Mouse (Mus musculus): ENCODE measurements at regions not wholly inside any gene's neighbourhood (a gene's known extent, or its start where the extent isn't known, plus 50 kb on each side); places are given as distances from the start of the nearest gene placed in this dataset.

- H3K9ac ChIP-seq (ENCODE audit: insufficient read depth, low read depth, low read length, poor library complexity, severe bottlenecking): no peak overlapping the region
- no peaks in the 10 kb centered on the region for H3K9me3 ChIP-seq (ENCODE audit: control insufficient read depth, insufficient read depth, low read depth, low read length)
- no peak for DNase-seq (ENCODE audit: low read depth, low spot score)
- no peak overlapping the region for H3K27ac ChIP-seq (ENCODE audit: insufficient read depth, low read depth, low read length, poor library complexity, severe bottlenecking)
- TF ChIP-seq MAFK (IDR thresholded peaks at IDR 0.05; ENCODE audit: insufficient read depth, low read depth, low read length): no peak
- H3K4me3 ChIP-seq (ENCODE audit: insufficient read depth in 1 of 2, low read depth in 1 of 2, low read length in 2 of 2, poor library complexity in 1 of 2, severe bottlenecking in 1 of 2): no peak overlapping the region
- no peaks in the 10 kb centered on the region for H3K4me1 ChIP-seq (ENCODE audit: control insufficient read depth in 2 of 2, insufficient read depth in 2 of 2, low read length in 2 of 2, poor library complexity in 1 of 2)
- in situ Hi-C loops (cut with MboI; ENCODE audit: low sequenced_read_pairs in 2 of 2, unreplicated experiment in 2 of 2): no loop called here
- H3K36me3 ChIP-seq (ENCODE audit: control insufficient read depth, insufficient read depth, low read length, poor library complexity, severe bottlenecking): no peaks in the 10 kb centered on the region
These were observed 105.2 kb upstream of the Pdzrn3 start for GRCm38 (mm10) chr6:101482635-101483465.

DNA sequence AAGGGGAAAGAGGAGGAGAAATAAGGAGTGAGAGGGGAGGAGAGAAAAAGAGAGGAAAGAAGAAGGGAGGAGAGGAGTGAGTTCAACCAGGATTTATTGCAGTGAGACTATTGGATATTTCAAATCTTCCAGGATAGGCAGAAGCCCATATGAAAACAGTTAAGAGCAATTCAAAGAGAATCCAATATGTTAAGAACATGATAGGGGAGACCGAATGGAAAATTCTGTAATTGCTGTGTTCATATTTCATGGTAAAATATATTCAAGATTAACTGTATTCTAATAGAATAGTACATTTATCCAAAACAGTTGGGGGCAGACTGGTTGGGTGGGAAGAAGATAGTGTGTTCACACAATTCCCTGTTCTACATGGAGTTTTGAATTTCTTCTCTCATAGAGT, 96.3 kb upstream of the Pdzrn3 start:
- no peak overlapping the region for H3K27ac ChIP-seq (ENCODE audit: insufficient read depth, low read depth, low read length, poor library complexity, severe bottlenecking)
- no peak overlapping the region for H3K4me3 ChIP-seq (ENCODE audit: insufficient read depth in 1 of 2, low read depth in 1 of 2, low read length in 2 of 2, poor library complexity in 1 of 2, severe bottlenecking in 1 of 2)
- H3K9ac ChIP-seq (ENCODE audit: insufficient read depth, low read depth, low read length, poor library complexity, severe bottlenecking): no peak overlapping the region
- in situ Hi-C loops (cut with MboI; ENCODE audit: low sequenced_read_pairs in 2 of 2, unreplicated experiment in 2 of 2): no loop called here
- H3K36me3 ChIP-seq (ENCODE audit: control insufficient read depth, insufficient read depth, low read length, poor library complexity, severe bottlenecking): no peaks in the 10 kb centered on the region
- no peaks in the 10 kb centered on the region for H3K9me3 ChIP-seq (ENCODE audit: control insufficient read depth, insufficient read depth, low read depth, low read length)
- H3K4me1 ChIP-seq (ENCODE audit: control insufficient read depth in 2 of 2, insufficient read depth in 2 of 2, low read length in 2 of 2, poor library complexity in 1 of 2): no peaks in the 10 kb centered on the region
- no peak for DNase-seq (ENCODE audit: low read depth, low spot score)
- TF ChIP-seq HCFC1 (IDR thresholded peaks at IDR 0.05; ENCODE audit: borderline replicate concordance, insufficient read depth, low read length): no peak
- TF ChIP-seq MAFK (IDR thresholded peaks at IDR 0.05; ENCODE audit: insufficient read depth, low read depth, low read length): no peak
- no peak for TF ChIP-seq ZNF384 (IDR thresholded peaks at IDR 0.05; ENCODE audit: low read depth, low read length)
- TF ChIP-seq CHD2 (IDR thresholded peaks at IDR 0.05; ENCODE audit: low read depth, low read length): no peak
- TF ChIP-seq ZC3H11A (IDR thresholded peaks at IDR 0.05; ENCODE audit: borderline replicate concordance, low read depth, low read length): no peak

DNA sequence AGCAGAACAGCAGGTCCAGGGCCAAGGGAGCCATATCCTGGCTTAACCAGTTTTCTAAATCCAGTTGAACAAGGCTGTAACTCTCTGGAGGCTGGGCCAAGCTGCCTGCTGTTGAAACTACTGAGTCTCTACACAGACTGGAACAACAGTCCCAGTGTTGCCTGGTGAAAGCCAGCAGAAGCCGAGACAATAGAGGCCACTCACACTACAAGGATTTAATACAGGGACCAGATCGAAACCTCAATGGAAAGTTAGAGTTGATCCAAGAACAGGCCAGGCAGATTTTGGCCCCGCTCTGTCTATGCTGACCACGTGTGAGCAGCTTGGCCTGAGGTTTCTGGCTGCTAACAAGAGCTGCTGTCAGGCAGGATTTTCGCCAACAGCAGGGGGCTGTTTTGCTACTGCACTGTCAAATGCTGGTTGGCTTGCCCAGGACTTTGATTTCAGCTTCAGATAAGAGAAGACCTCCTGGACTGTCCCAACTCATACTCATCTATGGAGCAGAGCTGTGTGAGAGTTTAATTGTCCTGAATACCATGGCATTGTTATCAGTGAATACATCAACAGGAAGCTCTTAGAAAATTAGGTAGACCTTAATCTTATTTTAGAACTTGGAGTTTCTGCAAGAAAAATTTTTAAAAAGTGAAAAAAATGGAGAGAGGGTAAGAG, 95.7 kb upstream of the Pdzrn3 start:
- Histone ChIP-seq H3K27ac (ENCODE audit: insufficient read depth, low read depth, low read length, poor library complexity, severe bottlenecking) (no peak overlapping the region), H3K36me3 (ENCODE audit: control insufficient read depth, insufficient read depth, low read length, poor library complexity, severe bottlenecking) (no peaks in the 10 kb centered on the region), H3K4me3 (ENCODE audit: insufficient read depth in 1 of 2, low read depth in 1 of 2, low read length in 2 of 2, poor library complexity in 1 of 2, severe bottlenecking in 1 of 2) (no peak overlapping the region), H3K9ac (ENCODE audit: insufficient read depth, low read depth, low read length, poor library complexity, severe bottlenecking) (no peak overlapping the region), H3K9me3 (ENCODE audit: control insufficient read depth, insufficient read depth, low read depth, low read length) (no peaks in the 10 kb centered on the region), H3K4me1 (ENCODE audit: control insufficient read depth in 2 of 2, insufficient read depth in 2 of 2, low read length in 2 of 2, poor library complexity in 1 of 2) (no peaks in the 10 kb centered on the region)
- no peak for TF ChIP-seq ZC3H11A (IDR thresholded peaks at IDR 0.05; ENCODE audit: borderline replicate concordance, low read depth, low read length)
- TF ChIP-seq HCFC1 (IDR thresholded peaks at IDR 0.05; ENCODE audit: borderline replicate concordance, insufficient read depth, low read length): no peak
- no peak for TF ChIP-seq CHD2 (IDR thresholded peaks at IDR 0.05; ENCODE audit: low read depth, low read length)
- peak; percentile 0; the same call in 1 of the 2 replicates for TF ChIP-seq ZNF384 (IDR thresholded peaks at IDR 0.05; ENCODE audit: low read depth, low read length)
- TF ChIP-seq MAFK (IDR thresholded peaks at IDR 0.05; ENCODE audit: insufficient read depth, low read depth, low read length): no peak
- in situ Hi-C loops (cut with MboI; ENCODE audit: low sequenced_read_pairs in 2 of 2, unreplicated experiment in 2 of 2): no loop called here
- DNase-seq (ENCODE audit: low read depth, low spot score): no peak

DNA sequence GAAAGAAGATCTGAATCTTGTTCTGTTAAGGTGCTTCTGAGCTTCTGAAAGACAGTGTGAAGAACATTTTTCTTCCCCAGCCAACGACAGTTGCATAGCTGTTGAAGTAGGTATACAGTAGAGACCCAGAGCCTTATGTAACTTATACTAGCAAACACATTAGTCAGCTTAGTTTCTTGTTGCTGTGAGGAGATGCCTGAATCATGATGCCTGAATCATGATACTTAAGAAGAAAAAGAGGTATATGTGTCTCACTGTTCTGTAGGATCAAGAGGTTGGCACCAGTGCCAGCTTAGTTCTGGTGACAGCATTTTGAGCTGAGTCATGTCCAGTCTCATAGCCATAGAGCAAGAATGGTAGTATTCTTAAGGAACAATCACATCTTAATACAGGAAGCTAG, 87.2 kb upstream of the Pdzrn3 start:
- in situ Hi-C loops (cut with MboI; ENCODE audit: low sequenced_read_pairs in 2 of 2, unreplicated experiment in 2 of 2): no loop called here
- H3K27ac ChIP-seq (ENCODE audit: insufficient read depth, low read depth, low read length, poor library complexity, severe bottlenecking): no peak overlapping the region
- DNase-seq (ENCODE audit: low read depth, low spot score): no peak
- H3K4me1 ChIP-seq (ENCODE audit: control insufficient read depth in 2 of 2, insufficient read depth in 2 of 2, low read length in 2 of 2, poor library complexity in 1 of 2): no peaks in the 10 kb centered on the region
- no peak overlapping the region for H3K9ac ChIP-seq (ENCODE audit: insufficient read depth, low read depth, low read length, poor library complexity, severe bottlenecking)
- TF ChIP-seq ZC3H11A (IDR thresholded peaks at IDR 0.05; ENCODE audit: borderline replicate concordance, low read depth, low read length): no peak
- TF ChIP-seq HCFC1 (IDR thresholded peaks at IDR 0.05; ENCODE audit: borderline replicate concordance, insufficient read depth, low read length): no peak
- TF ChIP-seq MAFK (IDR thresholded peaks at IDR 0.05; ENCODE audit: insufficient read depth, low read depth, low read length): no peak
- no peak for TF ChIP-seq CHD2 (IDR thresholded peaks at IDR 0.05; ENCODE audit: low read depth, low read length)
- no peak for TF ChIP-seq ZNF384 (IDR thresholded peaks at IDR 0.05; ENCODE audit: low read depth, low read length)
- H3K36me3 ChIP-seq (ENCODE audit: control insufficient read depth, insufficient read depth, low read length, poor library complexity, severe bottlenecking): no peaks in the 10 kb centered on the region
- H3K4me3 ChIP-seq (ENCODE audit: insufficient read depth in 1 of 2, low read depth in 1 of 2, low read length in 2 of 2, poor library complexity in 1 of 2, severe bottlenecking in 1 of 2): no peak overlapping the region
- no peaks in the 10 kb centered on the region for H3K9me3 ChIP-seq (ENCODE audit: control insufficient read depth, insufficient read depth, low read depth, low read length)

All from ES-E14 (cell line).